Mouse (Mus musculus): Measurements from ENCODE around the gene Casp8. TPM values are rescaled to one million over a fixed set of nuclear protein-coding genes. Genes with fewer than 3 reads are reported as not detected.
"Not testable (repeated sequence)": the region's sequence is repeated elsewhere in the genome, so short reads cannot be mapped to it uniquely, and the experiment has no call there.

Gene Casp8
- polyA plus RNA-seq, 1 experiment from 2014 or later = 10.4 TPM

- not testable (repeated sequence) for ATAC-seq (ENCODE audit: low FRiP score); H3K36me3 ChIP-seq (ENCODE audit: control insufficient read depth, insufficient read depth, low read length); H3K4me1 ChIP-seq (ENCODE audit: control insufficient read depth, insufficient read depth, low read length); H3K4me3 ChIP-seq (ENCODE audit: low read depth, low read length); H3K27me3 ChIP-seq (ENCODE audit: control insufficient read depth, insufficient read depth, low read length); H3K9me3 ChIP-seq (ENCODE audit: control insufficient read depth, low read length); DNase-seq (ENCODE audit: low spot score, missing footprints); H3K4me2 ChIP-seq; H3K27ac ChIP-seq (ENCODE audit: low read depth, low read length); H3K9ac ChIP-seq (ENCODE audit: low read length)
- WGBS = 87% methylated on average over 2 of the region's 2 CpGs
Observed at GRCm38 (mm10) chr1:58879291-58879690, 84.1 kb downstream of the Casp8 start.

GRCm38 (mm10) chr1:58883279-58883678, 88.1 kb downstream of the Casp8 start:
- H3K4me2 ChIP-seq; H3K4me1 ChIP-seq (ENCODE audit: control insufficient read depth, insufficient read depth, low read length); H3K27me3 ChIP-seq (ENCODE audit: control insufficient read depth, insufficient read depth, low read length); H3K4me3 ChIP-seq (ENCODE audit: low read depth, low read length); H3K9me3 ChIP-seq (ENCODE audit: control insufficient read depth, low read length); H3K36me3 ChIP-seq (ENCODE audit: control insufficient read depth, insufficient read depth, low read length); ATAC-seq (ENCODE audit: low FRiP score); DNase-seq (ENCODE audit: low spot score, missing footprints); H3K27ac ChIP-seq (ENCODE audit: low read depth, low read length); H3K9ac ChIP-seq (ENCODE audit: low read length): not testable (repeated sequence)
- 87% methylated on average over 9 of the region's 9 CpGs for WGBS

GRCm38 (mm10) chr1:58885646-58886045, 90.5 kb downstream of the Casp8 start:
- WGBS = 82% methylated on average over 4 of the region's 4 CpGs
- no peaks in the 10 kb centered on the region for H3K4me1 ChIP-seq (ENCODE audit: control insufficient read depth, insufficient read depth, low read length)
- no peaks in the 10 kb centered on the region for H3K36me3 ChIP-seq (ENCODE audit: control insufficient read depth, insufficient read depth, low read length)
- H3K9ac ChIP-seq (ENCODE audit: low read length) = no peak overlapping the region
- no peak overlapping the region for H3K4me3 ChIP-seq (ENCODE audit: low read depth, low read length)
- no peaks in the 10 kb centered on the region for H3K9me3 ChIP-seq (ENCODE audit: control insufficient read depth, low read length)
- no peak overlapping the region for H3K27ac ChIP-seq (ENCODE audit: low read depth, low read length)
- no peak overlapping the region for H3K4me2 ChIP-seq
- ATAC-seq (ENCODE audit: low FRiP score) (no peak), DNase-seq (ENCODE audit: low spot score, missing footprints) (no peak)
- H3K27me3 ChIP-seq (ENCODE audit: control insufficient read depth, insufficient read depth, low read length) = no peaks in the 10 kb centered on the region

- H3K4me1 ChIP-seq (ENCODE audit: control insufficient read depth, insufficient read depth, low read length) = no peaks in the 10 kb centered on the region
- no peaks in the 10 kb centered on the region for H3K27me3 ChIP-seq (ENCODE audit: control insufficient read depth, insufficient read depth, low read length)
- no peaks in the 10 kb centered on the region for H3K36me3 ChIP-seq (ENCODE audit: control insufficient read depth, insufficient read depth, low read length)
- no peak overlapping the region for H3K4me3 ChIP-seq (ENCODE audit: low read depth, low read length)
- no peak for ATAC-seq (ENCODE audit: low FRiP score)
- no peaks in the 10 kb centered on the region for H3K9me3 ChIP-seq (ENCODE audit: control insufficient read depth, low read length)
- no peak for DNase-seq (ENCODE audit: low spot score, missing footprints)
- 72% methylated on average over 5 of the region's 5 CpGs for WGBS
- no peak overlapping the region for H3K9ac ChIP-seq (ENCODE audit: low read length)
- H3K4me2 ChIP-seq = no peak overlapping the region
- no peak overlapping the region for H3K27ac ChIP-seq (ENCODE audit: low read depth, low read length)
Observed at GRCm38 (mm10) chr1:58889826-58890546, 94.8 kb downstream of the Casp8 start.

GRCm38 (mm10) chr1:58890697-58891290, 95.6 kb downstream of the Casp8 start:
- H3K4me3 ChIP-seq (ENCODE audit: low read depth, low read length); DNase-seq (ENCODE audit: low spot score, missing footprints): not testable (repeated sequence)

GRCm38 (mm10) chr1:58891481-58892170, 96.5 kb downstream of the Casp8 start:
- not testable (repeated sequence) for H3K27ac ChIP-seq (ENCODE audit: low read depth, low read length); H3K4me1 ChIP-seq (ENCODE audit: control insufficient read depth, insufficient read depth, low read length); H3K27me3 ChIP-seq (ENCODE audit: control insufficient read depth, insufficient read depth, low read length); H3K4me3 ChIP-seq (ENCODE audit: low read depth, low read length); H3K36me3 ChIP-seq (ENCODE audit: control insufficient read depth, insufficient read depth, low read length); H3K4me2 ChIP-seq; H3K9me3 ChIP-seq (ENCODE audit: control insufficient read depth, low read length); DNase-seq (ENCODE audit: low spot score, missing footprints); ATAC-seq (ENCODE audit: low FRiP score); H3K9ac ChIP-seq (ENCODE audit: low read length)
- 73% methylated on average over 2 of the region's 2 CpGs for WGBS

More at GRCm38 (mm10) chr1:58890697-58891290, 95.6 kb downstream of the Casp8 start:
- not testable (repeated sequence) for H3K36me3 ChIP-seq (ENCODE audit: control insufficient read depth, insufficient read depth, low read length); H3K27ac ChIP-seq (ENCODE audit: low read depth, low read length); H3K4me1 ChIP-seq (ENCODE audit: control insufficient read depth, insufficient read depth, low read length); ATAC-seq (ENCODE audit: low FRiP score); H3K9ac ChIP-seq (ENCODE audit: low read length); H3K27me3 ChIP-seq (ENCODE audit: control insufficient read depth, insufficient read depth, low read length); H3K4me2 ChIP-seq; H3K9me3 ChIP-seq (ENCODE audit: control insufficient read depth, low read length)
- WGBS = 67% methylated on average over 4 of the region's 5 CpGs

- not testable (repeated sequence) for H3K4me1 ChIP-seq (ENCODE audit: control insufficient read depth, insufficient read depth, low read length); H3K27ac ChIP-seq (ENCODE audit: low read depth, low read length); DNase-seq (ENCODE audit: low spot score, missing footprints); H3K9me3 ChIP-seq (ENCODE audit: control insufficient read depth, low read length); H3K4me2 ChIP-seq; H3K4me3 ChIP-seq (ENCODE audit: low read depth, low read length); H3K27me3 ChIP-seq (ENCODE audit: control insufficient read depth, insufficient read depth, low read length); ATAC-seq (ENCODE audit: low FRiP score); H3K9ac ChIP-seq (ENCODE audit: low read length); H3K36me3 ChIP-seq (ENCODE audit: control insufficient read depth, insufficient read depth, low read length)
- 92% methylated on average over 7 of the region's 8 CpGs for WGBS
Observed at GRCm38 (mm10) chr1:58892386-58892785, 97.2 kb downstream of the Casp8 start.

All from midbrain, embryonic 11.5 days (tissue).